Mouse (Mus musculus) intestine, embryonic 15.5 days (tissue): ENCODE data around the gene Zfyve21. TPM values are rescaled to one million over a fixed set of nuclear protein-coding genes. Genes with fewer than 3 reads are reported as not detected.
A peak's percentile ranks its signal among the peaks of the same experiment; 100 is the strongest.

Experiments used
- ATAC-seq: fragments of 200-750 bp; cut with Nextera tagmentation; 2 replicates; pipeline ENCODE4 v1.8.0; 2017; ENCODE audit warnings: moderate TSS enrichment, moderate library complexity
- H3K27ac ChIP-seq: fragments of 300-500 bp; sonication (generic); 2 replicates; pipeline ENCODE4 v1.5.1; 2015; ENCODE audit warnings: mild to moderate bottlenecking, inconsistent platforms
- H3K27me3 ChIP-seq: fragments of 300-500 bp; sonication (generic); replicated peaks from 2 replicates; pipeline ENCODE4 v1.6.1; 2015; ENCODE audit warnings: inconsistent platforms
- H3K36me3 ChIP-seq: fragments of 300-500 bp; sonication (generic); 2 replicates; pipeline ENCODE4 v1.6.1; 2015; ENCODE audit warnings: inconsistent platforms
- H3K4me1 ChIP-seq: fragments of 300-500 bp; sonication (generic); replicated peaks from 2 replicates; pipeline ENCODE4 v1.6.1; 2015; ENCODE audit warnings: inconsistent platforms
- H3K4me2 ChIP-seq: fragments of 300-500 bp; sonication (generic); replicated peaks from 2 replicates; pipeline ENCODE4 v1.6.1; 2015; ENCODE audit warnings: mild to moderate bottlenecking, inconsistent platforms
- H3K4me3 ChIP-seq: fragments of 300-500 bp; sonication (generic); replicated peaks from 2 replicates; pipeline ENCODE4 v1.5.1; 2015; ENCODE audit warnings: inconsistent platforms
- H3K9ac ChIP-seq: fragments of 300-500 bp; sonication (generic); 2 replicates; pipeline ENCODE4 v1.6.1; 2015; ENCODE audit warnings: inconsistent platforms
- H3K9me3 ChIP-seq: fragments of 300-500 bp; sonication (generic); 2 replicates; pipeline ENCODE4 v1.6.1; 2016; ENCODE audit warnings: inconsistent platforms
- WGBS: fragments of 180-500 bp; shearing (Covaris S2); methylation state at CpG from one replicate; pipeline ENCODE4 v1.1.7; 2015; 5-methylcytosine and 5-hydroxymethylcytosine counted together
- polyA plus RNA-seq: library from polyadenylated mRNA; unstranded; fragments of >200 nt; fragmentation: Nextera tagmentation; extraction: Ambion mirVana; gene quantifications from 2 replicates; pipeline ENCODE4 v1.2.1, GENCODE M21; 2015

Zfyve21 gene
- 183 and 191 TPM in 2 replicates for polyA plus RNA-seq

DNA sequence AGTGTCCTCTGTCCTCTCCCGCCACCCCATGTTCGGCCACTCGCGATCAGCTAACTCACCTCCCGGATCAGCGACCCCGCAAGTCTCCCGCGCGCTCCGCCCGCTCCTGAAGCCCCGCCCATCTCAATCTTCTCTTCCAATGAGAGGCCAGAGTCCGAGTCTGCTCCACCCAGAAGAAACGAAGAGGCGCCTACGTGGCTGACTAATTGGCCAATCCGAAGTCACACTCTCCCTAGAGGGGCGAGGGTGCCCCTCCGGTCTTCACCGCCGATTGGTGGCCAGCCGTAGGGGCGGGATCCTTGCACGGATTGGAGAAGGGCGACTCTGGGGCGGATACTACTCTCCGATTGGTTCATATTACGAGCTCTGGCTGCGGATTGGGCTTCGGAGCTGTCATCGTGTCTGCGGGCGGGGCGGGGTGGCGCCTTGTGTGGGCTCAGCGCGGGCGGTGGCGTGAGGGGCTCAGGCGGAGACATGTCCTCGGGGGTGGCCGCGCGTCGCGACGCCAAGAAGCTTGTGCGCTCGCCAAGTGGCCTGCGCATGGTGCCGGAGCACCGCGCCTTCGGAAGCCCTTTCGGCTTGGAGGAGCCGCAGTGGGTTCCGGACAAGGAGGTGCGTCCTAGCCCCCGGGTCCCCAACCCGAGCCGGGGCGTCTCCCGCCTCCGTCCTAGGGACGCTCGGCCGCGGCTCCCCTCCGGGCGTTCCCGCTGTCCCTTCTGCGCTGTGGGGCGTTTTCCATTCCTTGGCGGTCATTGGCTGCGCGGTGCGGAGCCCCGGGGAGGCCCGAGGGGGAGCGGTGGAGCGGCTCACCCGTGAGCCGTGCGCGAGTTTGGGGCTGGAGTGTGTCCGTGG lies at the start of gene Zfyve21, which contains the start of gene Xrcc3:
Gene Zfyve21 (plus strand): TSS at position 405 of the 852 bp plus-strand sequence.
Gene Xrcc3 (minus strand): TSS at position 108 of the 852 bp plus-strand sequence.
- no peaks in the 10 kb centered on the region for H3K9me3 ChIP-seq
- peak; percentile 95 for ATAC-seq
- H3K27me3 ChIP-seq = no peaks in the 10 kb centered on the region
- H3K36me3 ChIP-seq = 0 out of 2 replicates have a peak, but pooled peaks cover under 1% of the 10 kb centered on the region
- H3K27ac ChIP-seq = peak within 1 kb of the TSS; percentile 96
- under 1% methylated on average over 85 of the region's 87 CpGs for WGBS
- H3K4me3 ChIP-seq = peak within 1 kb of the TSS; percentile 88
- H3K4me2 ChIP-seq = peak within 1 kb of the TSS; percentile 89
- peak within 1 kb of the TSS; percentile 89 for H3K9ac ChIP-seq
- peaks cover 51% of the 10 kb centered on the region for H3K4me1 ChIP-seq

DNA sequence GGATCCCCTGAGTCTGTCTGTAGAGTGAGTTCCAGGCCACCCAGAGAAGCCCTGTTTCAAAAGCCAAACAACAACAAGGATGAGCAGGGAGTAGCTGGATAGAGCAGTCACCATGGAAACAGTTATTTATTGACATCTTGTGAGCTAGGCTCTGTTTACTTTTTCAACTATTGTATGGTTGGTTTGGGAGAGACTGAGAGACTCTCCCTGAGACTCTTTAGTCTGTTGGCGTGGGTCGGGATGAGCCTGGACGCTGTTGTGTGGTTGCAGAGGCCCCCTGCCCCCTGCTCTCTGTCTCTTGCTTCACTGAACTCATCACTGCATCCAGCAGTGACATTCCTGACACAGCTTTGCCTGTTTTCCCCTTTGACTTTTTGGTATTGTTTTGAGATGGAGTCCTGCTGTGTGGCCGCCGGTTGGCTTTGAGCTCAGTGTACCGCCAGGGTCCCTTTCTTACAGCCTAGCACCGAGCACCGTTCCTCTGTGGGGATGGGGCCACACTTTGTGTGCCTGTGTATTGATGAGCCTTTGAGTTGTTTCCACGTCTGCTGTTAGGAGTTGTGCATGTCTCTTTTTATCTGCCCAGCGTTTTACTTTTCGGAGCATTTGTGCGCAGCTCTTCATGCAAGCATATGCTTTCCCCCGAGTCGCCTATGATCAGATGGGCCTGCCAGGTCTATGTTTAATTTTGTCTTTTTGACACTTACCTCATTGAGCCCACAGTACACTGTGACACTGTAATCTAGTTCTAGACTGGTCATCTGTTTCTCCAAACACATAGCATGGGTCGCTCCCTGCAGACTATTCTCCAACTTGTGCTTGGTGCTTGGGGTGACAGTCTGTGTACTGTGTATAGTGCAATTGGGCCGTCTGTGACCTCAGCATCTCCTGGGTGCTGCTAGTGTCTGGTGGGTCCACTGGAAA lies 47.4 kb upstream of the Zfyve21 start:
- WGBS = 60% methylated on average over 16 of the region's 16 CpGs
- Histone ChIP-seq H3K4me2 (no peak overlapping the region; the same call in 1 of the 2 replicates), H3K9me3 (no peaks in the 10 kb centered on the region), H3K9ac (no peak overlapping the region), H3K27ac (no peak overlapping the region), H3K4me1 (peaks cover 30% of the 10 kb centered on the region), H3K4me3 (no peak overlapping the region), H3K27me3 (no peaks in the 10 kb centered on the region), H3K36me3 (0 out of 2 replicates have a peak, but pooled peaks cover 5% of the 10 kb centered on the region)
- no peak; the same call in 1 of the 2 replicates for ATAC-seq

- WGBS = 88% methylated on average over 10 of the region's 10 CpGs
- no peak overlapping the region for H3K4me2 ChIP-seq
- no peak overlapping the region for H3K9ac ChIP-seq
- H3K27ac ChIP-seq = no peak overlapping the region
- no peak overlapping the region for H3K4me3 ChIP-seq
- no peak for ATAC-seq
- no peaks in the 10 kb centered on the region for H3K27me3 ChIP-seq
- 0 out of 2 replicates have a peak, but pooled peaks cover 11% of the 10 kb centered on the region for H3K36me3 ChIP-seq
- no peaks in the 10 kb centered on the region for H3K9me3 ChIP-seq
- H3K4me1 ChIP-seq = peaks cover 23% of the 10 kb centered on the region
These were observed 45.5 kb upstream of the Zfyve21 start for GRCm38 (mm10) chr12:111768322-111768928.

GRCm38 (mm10) chr12:111769306-111769705 lies 44.7 kb upstream of the Zfyve21 start:
- H3K4me3 ChIP-seq = no peak overlapping the region
- no peaks in the 10 kb centered on the region for H3K27me3 ChIP-seq
- H3K4me2 ChIP-seq = no peak overlapping the region
- no peaks in the 10 kb centered on the region for H3K9me3 ChIP-seq
- 0 out of 2 replicates have a peak, but pooled peaks cover 18% of the 10 kb centered on the region for H3K36me3 ChIP-seq
- peak overlapping the region; percentile 61 for H3K27ac ChIP-seq
- H3K9ac ChIP-seq = no peak overlapping the region
- H3K4me1 ChIP-seq = peaks cover 20% of the 10 kb centered on the region
- WGBS = 23% methylated on average over 10 of the region's 10 CpGs
- peak; percentile 61 for ATAC-seq

DNA sequence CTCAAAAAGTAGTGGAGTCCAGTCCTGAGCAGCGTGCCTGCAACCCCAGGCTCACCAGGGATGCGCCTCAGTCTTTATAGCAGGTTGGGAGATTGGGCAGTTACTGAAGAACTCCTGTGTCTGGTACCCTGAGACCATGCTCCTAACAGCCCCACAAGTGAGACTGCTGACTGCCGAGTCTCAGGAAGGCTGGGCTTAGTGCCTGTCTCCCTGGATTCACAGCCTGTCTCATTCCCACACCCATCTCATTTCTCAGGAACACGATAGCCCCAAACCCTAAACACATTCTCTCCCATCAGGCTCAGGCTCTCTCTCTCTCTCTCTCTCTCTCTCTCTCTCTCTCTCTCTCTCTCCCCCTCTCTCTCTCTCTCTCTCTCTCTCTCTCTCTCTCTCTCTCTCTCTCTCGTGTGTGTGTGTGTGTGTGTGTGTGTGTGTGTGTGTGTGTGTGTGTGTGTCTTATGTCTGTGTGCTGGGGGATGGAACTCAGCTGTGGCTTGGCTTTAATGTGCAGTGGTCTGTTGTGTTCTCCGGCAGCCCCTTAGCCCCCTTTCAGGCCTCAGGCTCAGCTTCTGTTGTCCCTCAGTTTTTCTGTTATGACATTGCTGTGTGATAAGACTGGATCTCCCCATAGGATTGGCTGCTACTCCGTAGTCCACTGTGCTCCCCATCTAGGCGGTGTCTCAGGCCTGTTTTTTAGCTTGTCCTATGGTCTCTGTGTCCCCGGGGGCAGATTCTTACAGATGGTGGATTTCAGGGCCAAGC lies 44.0 kb upstream of the Zfyve21 start:
- Histone ChIP-seq H3K27ac (peak overlapping the region; percentile 61), H3K9me3 (no peaks in the 10 kb centered on the region), H3K4me2 (no peak overlapping the region; the same call in 1 of the 2 replicates), H3K4me3 (no peak overlapping the region), H3K36me3 (peaks cover 25% of the 10 kb centered on the region; the same call in 1 of the 2 replicates), H3K9ac (no peak overlapping the region), H3K4me1 (peaks cover 20% of the 10 kb centered on the region), H3K27me3 (no peaks in the 10 kb centered on the region)
- 0 out of 2 replicates have a peak, but pooled peaks have one; percentile 20 for ATAC-seq
- WGBS = 42% methylated on average over 9 of the region's 9 CpGs

GRCm38 (mm10) chr12:111770651-111771050 lies 43.3 kb upstream of the Zfyve21 start:
- H3K27ac ChIP-seq = 0 out of 2 replicates have a peak overlapping the region, but pooled peaks have one; percentile 1
- WGBS = 81% methylated on average over 10 of the region's 10 CpGs
- no peaks in the 10 kb centered on the region for H3K9me3 ChIP-seq
- ATAC-seq = no peak
- no peaks in the 10 kb centered on the region for H3K27me3 ChIP-seq
- peaks cover 19% of the 10 kb centered on the region for H3K4me1 ChIP-seq
- H3K4me2 ChIP-seq = no peak overlapping the region
- H3K36me3 ChIP-seq = peaks cover 27% of the 10 kb centered on the region; the same call in 1 of the 2 replicates
- H3K9ac ChIP-seq = no peak overlapping the region
- H3K4me3 ChIP-seq = no peak overlapping the region

DNA sequence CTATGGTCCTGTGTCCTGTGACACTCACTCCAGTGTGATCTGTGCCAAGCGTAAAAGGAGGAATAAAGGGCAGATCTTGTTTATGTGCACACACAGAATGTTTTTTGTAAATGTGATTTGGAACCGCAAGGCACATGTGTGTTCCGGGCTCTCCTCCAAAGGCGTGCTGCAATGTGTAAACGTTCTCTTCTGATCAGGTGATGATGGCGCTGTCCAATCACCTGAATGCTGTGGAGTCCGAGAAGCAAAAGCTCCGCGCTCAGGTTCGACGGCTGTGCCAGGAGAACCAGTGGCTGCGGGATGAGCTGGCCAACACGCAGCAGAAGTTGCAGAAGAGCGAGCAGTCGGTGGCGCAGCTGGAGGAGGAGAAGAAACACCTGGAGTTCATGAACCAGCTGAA lies 39.8 kb upstream of the Zfyve21 start:
- peaks cover 57% of the 10 kb centered on the region for H3K36me3 ChIP-seq
- H3K4me3 ChIP-seq = no peak overlapping the region

GRCm38 (mm10) chr12:111774845-111775244 lies 39.1 kb upstream of the Zfyve21 start:
- Histone ChIP-seq H3K27me3 (no peaks in the 10 kb centered on the region), H3K27ac (no peak overlapping the region), H3K4me1 (0 out of 2 replicates have a peak, but pooled peaks cover 3% of the 10 kb centered on the region), H3K9me3 (no peaks in the 10 kb centered on the region), H3K4me2 (no peak overlapping the region), H3K36me3 (peaks cover 63% of the 10 kb centered on the region), H3K4me3 (no peak overlapping the region), H3K9ac (no peak overlapping the region)
- ATAC-seq = no peak
- WGBS = 82% methylated on average over 15 of the region's 15 CpGs

More for the DNA sequence above, 39.8 kb upstream of the Zfyve21 start:
- 83% methylated on average over 16 of the region's 16 CpGs for WGBS
- no peak overlapping the region for H3K4me2 ChIP-seq
- H3K4me1 ChIP-seq = peaks cover 10% of the 10 kb centered on the region
- no peaks in the 10 kb centered on the region for H3K27me3 ChIP-seq
- H3K9ac ChIP-seq = no peak overlapping the region
- no peak overlapping the region for H3K27ac ChIP-seq
- no peaks in the 10 kb centered on the region for H3K9me3 ChIP-seq
- no peak for ATAC-seq

DNA sequence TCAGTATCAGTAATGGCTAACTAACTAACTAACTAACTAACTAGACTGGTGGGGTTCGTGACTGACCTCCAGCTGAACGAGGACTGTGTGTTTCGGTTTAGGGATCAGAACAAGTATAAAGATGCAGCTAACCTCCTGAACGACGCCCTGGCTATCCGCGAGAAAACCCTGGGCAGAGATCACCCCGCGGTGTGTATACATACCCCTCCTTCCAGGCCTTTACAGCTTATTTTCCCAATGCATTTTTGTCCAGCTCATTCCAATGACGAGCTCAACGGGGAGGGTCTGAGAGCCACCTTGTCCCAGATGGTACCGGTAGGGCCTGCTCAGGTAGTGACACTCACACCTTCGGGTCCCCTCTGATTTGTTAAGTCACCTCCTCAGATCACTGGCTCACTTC lies 36.1 kb upstream of the Zfyve21 start:
- Histone ChIP-seq H3K4me1 (0 out of 2 replicates have a peak, but pooled peaks cover 3% of the 10 kb centered on the region), H3K4me2 (no peak overlapping the region), H3K36me3 (peaks cover 77% of the 10 kb centered on the region), H3K9ac (no peak overlapping the region), H3K27ac (no peak overlapping the region), H3K4me3 (no peak overlapping the region), H3K9me3 (no peaks in the 10 kb centered on the region), H3K27me3 (no peaks in the 10 kb centered on the region)
- WGBS = 82% methylated on average over 13 of the region's 13 CpGs
- no peak for ATAC-seq

- Histone ChIP-seq H3K36me3 (peaks cover 76% of the 10 kb centered on the region), H3K27me3 (no peaks in the 10 kb centered on the region), H3K4me1 (0 out of 2 replicates have a peak, but pooled peaks cover 3% of the 10 kb centered on the region), H3K9me3 (no peaks in the 10 kb centered on the region), H3K27ac (no peak overlapping the region), H3K9ac (no peak overlapping the region), H3K4me3 (no peak overlapping the region), H3K4me2 (no peak overlapping the region)
- 95% methylated on average over 1 of the region's 1 CpGs for WGBS
- no peak for ATAC-seq
These were observed 34.4 kb upstream of the Zfyve21 start for GRCm38 (mm10) chr12:111779544-111779943.

DNA sequence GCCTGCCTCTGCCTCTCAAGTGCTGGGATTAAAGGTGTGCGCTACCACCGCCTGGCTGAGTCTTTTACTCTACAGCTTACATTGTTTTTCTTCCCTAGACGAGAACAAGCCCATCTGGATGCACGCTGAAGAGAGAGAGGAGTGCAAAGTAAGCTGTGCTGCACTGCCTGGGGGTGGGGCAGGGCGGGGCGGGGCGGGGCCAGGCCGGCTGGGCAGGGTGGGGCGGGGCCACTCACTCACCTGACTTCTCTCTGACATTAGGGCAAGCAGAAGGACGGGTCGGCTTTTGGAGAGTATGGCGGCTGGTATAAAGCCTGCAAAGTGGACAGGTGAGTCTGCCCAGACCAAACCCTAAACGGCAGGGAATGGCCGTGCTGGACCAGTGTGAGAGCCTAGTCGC lies 28.8 kb upstream of the Zfyve21 start:
- WGBS = 54% methylated on average over 15 of the region's 15 CpGs
- H3K4me1 ChIP-seq = no peaks in the 10 kb centered on the region
- ATAC-seq = peak; percentile 73
- peaks cover 60% of the 10 kb centered on the region for H3K36me3 ChIP-seq
- no peak overlapping the region for H3K4me3 ChIP-seq
- H3K4me2 ChIP-seq = no peak overlapping the region
- no peaks in the 10 kb centered on the region for H3K9me3 ChIP-seq
- H3K27me3 ChIP-seq = no peaks in the 10 kb centered on the region
- H3K9ac ChIP-seq = no peak overlapping the region
- no peak overlapping the region for H3K27ac ChIP-seq
